Mouse (Mus musculus) lung, postnatal 0 days (tissue): Measurements from ENCODE around the gene 9430007A20Rik.

ENCODE experiments used
- CTCF ChIP-seq: IDR thresholded peaks from 2 replicates; pipeline ENCODE4 v1.5.1; 2016; ENCODE audit warnings: antibody characterized with exemption, mild to moderate bottlenecking
- EP300 ChIP-seq: IDR thresholded peaks from 2 replicates; pipeline ENCODE4 v1.6.1; 2016; ENCODE audit warnings: antibody characterized with exemption, mild to moderate bottlenecking, control low read depth

DNA sequence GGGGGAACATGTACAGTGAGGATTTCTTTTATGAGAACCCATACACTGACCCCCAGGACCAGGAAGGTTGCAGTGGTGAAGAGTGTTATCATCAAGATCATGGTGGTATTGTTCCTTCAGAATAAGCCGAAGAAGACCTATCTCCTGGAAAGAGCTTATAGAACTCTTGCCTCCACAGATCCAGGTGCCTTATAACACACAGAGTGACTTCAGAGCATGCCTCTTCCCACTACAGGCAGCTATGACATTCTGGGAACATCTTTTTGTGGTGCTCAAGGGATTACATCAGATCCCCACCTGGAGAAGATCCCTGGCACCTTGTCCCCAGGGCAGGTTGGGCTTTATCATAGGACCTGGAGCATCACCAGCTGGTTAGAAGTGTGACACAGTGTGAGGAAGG is 45.4 kb downstream of the 9430007A20Rik start, which contains the start of gene Gm13124:
- no peak for TF ChIP-seq CTCF
- TF ChIP-seq EP300, result no peak
